Mouse (Mus musculus) cortical plate, adult 2 months (tissue): ENCODE measurements around the gene Scnm1.

ENCODE experiments used
- CTCF ChIP-seq: fragments of 200-500 bp; IDR thresholded peaks from 2 replicates; pipeline ENCODE4 v1.5.1; 2011; ENCODE audit warnings: mild to moderate bottlenecking, control low read depth, low read length; ENCODE audit not compliant: insufficient read depth; ENCODE audit errors: extremely low read depth
- POLR2A ChIP-seq: fragments of 200-500 bp; IDR thresholded peaks from 2 replicates; pipeline ENCODE4 v1.6.1; 2011; ENCODE audit warnings: mild to moderate bottlenecking, low read length, control low read depth; ENCODE audit not compliant: insufficient read depth; ENCODE audit errors: extremely low read depth

- TF ChIP-seq CTCF (no peak), POLR2A (no peak)
Observed at GRCm38 (mm10) chr3:95135433-95136052, 1.7 kb upstream of the Scnm1 start.
